Mouse (Mus musculus): ENCODE data around the gene Ubap2l. TPM values are rescaled to one million over a fixed set of nuclear protein-coding genes. Genes with fewer than 3 reads are reported as not detected.
A peak's percentile ranks its signal among the peaks of the same experiment; 100 is the strongest.

The Ubap2l gene
- polyA plus RNA-seq, 1 experiment from 2014 or later: 207 TPM

GRCm38 (mm10) chr3:90051441-90052350 is 732 bp downstream of the Ubap2l start, which contains the start of gene 4933434E20Rik:
Gene 4933434E20Rik, plus strand, starts transcription at chr3:90051636.
- WGBS: 2% methylated on average over 36 of the region's 43 CpGs

GRCm38 (mm10) chr3:90049691-90050090 is 2.7 kb downstream of the Ubap2l start:
- ATAC-seq (ENCODE audit: low read depth) (no peak), DNase-seq (ENCODE audit: low spot score) (no peak)
- 48% methylated on average over 3 of the region's 3 CpGs for WGBS
- peaks cover 30% of the 10 kb centered on the region for H3K36me3 ChIP-seq (ENCODE audit: control insufficient read depth, insufficient read depth, low read length)
- H3K4me3 ChIP-seq (ENCODE audit: low read depth, low read length): no peak overlapping the region
- H3K9me3 ChIP-seq (ENCODE audit: control insufficient read depth, low read length): no peaks in the 10 kb centered on the region
- H3K27ac ChIP-seq (replicated peaks; ENCODE audit: low read depth, low read length): no peak overlapping the region
- H3K4me1 ChIP-seq (ENCODE audit: control insufficient read depth, insufficient read depth, low read length): peaks cover 11% of the 10 kb centered on the region
- H3K9ac ChIP-seq (ENCODE audit: low read depth, low read length): 0 out of 2 replicates have a peak overlapping the region, but pooled peaks have one; percentile 6
- H3K4me2 ChIP-seq (ENCODE audit: low read depth, low read length): no peak overlapping the region
- H3K27me3 ChIP-seq (replicated peaks; ENCODE audit: control insufficient read depth, insufficient read depth, low read length): no peaks in the 10 kb centered on the region

More at GRCm38 (mm10) chr3:90051441-90052350, 732 bp downstream of the Ubap2l start, which contains the start of gene 4933434E20Rik:
- Histone ChIP-seq H3K9ac (ENCODE audit: low read depth, low read length) (peak within 1 kb of the TSS; percentile 98), H3K36me3 (ENCODE audit: control insufficient read depth, insufficient read depth, low read length) (peaks cover 31% of the 10 kb centered on the region), H3K4me3 (ENCODE audit: low read depth, low read length) (peak within 1 kb of the TSS; percentile 79), H3K4me2 (ENCODE audit: low read depth, low read length) (peak within 1 kb of the TSS; percentile 76), H3K9me3 (ENCODE audit: control insufficient read depth, low read length) (no peaks in the 10 kb centered on the region), H3K27me3 (replicated peaks; ENCODE audit: control insufficient read depth, insufficient read depth, low read length) (no peaks in the 10 kb centered on the region), H3K27ac (replicated peaks; ENCODE audit: low read depth, low read length) (peak within 1 kb of the TSS; percentile 96), H3K4me1 (ENCODE audit: control insufficient read depth, insufficient read depth, low read length) (peaks cover 11% of the 10 kb centered on the region)
- peak; percentile 71 for ATAC-seq (ENCODE audit: low read depth)
- DNase-seq (ENCODE audit: low spot score): peak; percentile 67

DNA sequence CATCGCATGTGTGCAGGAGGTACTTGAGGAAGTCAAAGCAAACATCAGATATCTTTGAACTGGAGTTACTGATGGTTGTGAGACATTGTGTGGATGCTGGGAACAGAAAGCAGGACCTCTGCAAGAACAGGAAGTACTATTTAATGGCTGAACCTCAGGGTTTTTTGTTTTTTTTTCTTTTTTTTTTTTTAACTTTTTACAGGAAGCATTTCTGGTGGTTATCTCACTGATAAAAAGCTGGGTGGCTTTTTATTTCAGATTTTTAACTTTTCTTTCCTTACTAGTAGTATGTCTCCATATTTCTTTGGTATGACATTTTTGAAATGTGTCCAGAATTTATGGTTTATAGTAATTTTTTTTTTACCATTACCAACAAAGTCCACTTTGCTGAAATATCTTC is 16.2 kb downstream of the Ubap2l start:
- peaks cover 89% of the 10 kb centered on the region for H3K36me3 ChIP-seq (ENCODE audit: control insufficient read depth, insufficient read depth, low read length)
- H3K4me2 ChIP-seq (ENCODE audit: low read depth, low read length): no peak overlapping the region
- no peaks in the 10 kb centered on the region for H3K27me3 ChIP-seq (replicated peaks; ENCODE audit: control insufficient read depth, insufficient read depth, low read length)
- WGBS: 95% methylated on average over 1 of the region's 1 CpGs
- H3K9ac ChIP-seq (ENCODE audit: low read depth, low read length): no peak overlapping the region
- no peaks in the 10 kb centered on the region for H3K4me1 ChIP-seq (ENCODE audit: control insufficient read depth, insufficient read depth, low read length)
- no peak overlapping the region for H3K4me3 ChIP-seq (ENCODE audit: low read depth, low read length)
- DNase-seq (ENCODE audit: low spot score): no peak
- H3K27ac ChIP-seq (replicated peaks; ENCODE audit: low read depth, low read length): no peak overlapping the region
- no peaks in the 10 kb centered on the region for H3K9me3 ChIP-seq (ENCODE audit: control insufficient read depth, low read length)
- ATAC-seq (ENCODE audit: low read depth): no peak

- ATAC-seq (ENCODE audit: low read depth): no peak
- 100% methylated on average over 2 of the region's 2 CpGs for WGBS
- Histone ChIP-seq H3K4me2 (ENCODE audit: low read depth, low read length) (no peak overlapping the region), H3K9me3 (ENCODE audit: control insufficient read depth, low read length) (no peaks in the 10 kb centered on the region), H3K27me3 (replicated peaks; ENCODE audit: control insufficient read depth, insufficient read depth, low read length) (no peaks in the 10 kb centered on the region), H3K4me3 (ENCODE audit: low read depth, low read length) (no peak overlapping the region), H3K4me1 (ENCODE audit: control insufficient read depth, insufficient read depth, low read length) (no peaks in the 10 kb centered on the region), H3K9ac (ENCODE audit: low read depth, low read length) (no peak overlapping the region), H3K27ac (replicated peaks; ENCODE audit: low read depth, low read length) (no peak overlapping the region), H3K36me3 (ENCODE audit: control insufficient read depth, insufficient read depth, low read length) (peaks cover 89% of the 10 kb centered on the region)
- DNase-seq (ENCODE audit: low spot score): no peak
Measured at GRCm38 (mm10) chr3:90034653-90035052, 17.8 kb downstream of the Ubap2l start.

GRCm38 (mm10) chr3:90016626-90017025 is 35.8 kb downstream of the Ubap2l start:
- DNase-seq (ENCODE audit: low spot score) (no peak), ATAC-seq (ENCODE audit: low read depth) (no peak)
- Histone ChIP-seq H3K4me1 (ENCODE audit: control insufficient read depth, insufficient read depth, low read length) (no peaks in the 10 kb centered on the region), H3K4me3 (ENCODE audit: low read depth, low read length) (no peak overlapping the region), H3K27me3 (replicated peaks; ENCODE audit: control insufficient read depth, insufficient read depth, low read length) (no peaks in the 10 kb centered on the region), H3K36me3 (ENCODE audit: control insufficient read depth, insufficient read depth, low read length) (peaks cover 100% of the 10 kb centered on the region), H3K27ac (replicated peaks; ENCODE audit: low read depth, low read length) (no peak overlapping the region), H3K9me3 (ENCODE audit: control insufficient read depth, low read length) (no peaks in the 10 kb centered on the region), H3K4me2 (ENCODE audit: low read depth, low read length) (no peak overlapping the region), H3K9ac (ENCODE audit: low read depth, low read length) (no peak overlapping the region)
- 94% methylated on average over 4 of the region's 4 CpGs for WGBS

DNA sequence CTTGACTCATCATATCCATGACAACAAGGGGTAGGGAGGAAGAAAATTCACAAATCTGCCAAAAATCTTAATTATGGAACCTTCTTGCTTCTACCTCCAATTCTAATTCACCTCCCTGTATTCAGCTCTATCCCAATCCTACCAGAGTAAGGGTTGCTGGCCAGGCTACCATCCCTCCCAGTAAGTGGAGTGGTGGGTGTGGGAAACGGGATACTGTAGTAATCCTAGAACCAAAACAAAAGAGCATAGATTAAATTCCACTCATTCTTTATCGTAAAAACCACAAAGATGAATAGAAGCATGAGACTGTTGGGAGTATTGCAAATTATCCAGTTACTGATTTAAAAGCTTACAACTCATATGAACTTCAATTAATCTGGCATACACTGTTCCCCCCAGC is 42.1 kb downstream of the Ubap2l start:
- Histone ChIP-seq H3K9me3 (ENCODE audit: control insufficient read depth, low read length) (no peaks in the 10 kb centered on the region), H3K4me1 (ENCODE audit: control insufficient read depth, insufficient read depth, low read length) (no peaks in the 10 kb centered on the region), H3K4me3 (ENCODE audit: low read depth, low read length) (no peak overlapping the region), H3K27ac (replicated peaks; ENCODE audit: low read depth, low read length) (no peak overlapping the region), H3K27me3 (replicated peaks; ENCODE audit: control insufficient read depth, insufficient read depth, low read length) (no peaks in the 10 kb centered on the region), H3K9ac (ENCODE audit: low read depth, low read length) (no peak overlapping the region), H3K4me2 (ENCODE audit: low read depth, low read length) (no peak overlapping the region), H3K36me3 (ENCODE audit: control insufficient read depth, insufficient read depth, low read length) (peaks cover 100% of the 10 kb centered on the region)
- DNase-seq (ENCODE audit: low spot score) (no peak), ATAC-seq (ENCODE audit: low read depth) (no peak)
- WGBS: 68% methylated on average over 2 of the region's 2 CpGs

DNA sequence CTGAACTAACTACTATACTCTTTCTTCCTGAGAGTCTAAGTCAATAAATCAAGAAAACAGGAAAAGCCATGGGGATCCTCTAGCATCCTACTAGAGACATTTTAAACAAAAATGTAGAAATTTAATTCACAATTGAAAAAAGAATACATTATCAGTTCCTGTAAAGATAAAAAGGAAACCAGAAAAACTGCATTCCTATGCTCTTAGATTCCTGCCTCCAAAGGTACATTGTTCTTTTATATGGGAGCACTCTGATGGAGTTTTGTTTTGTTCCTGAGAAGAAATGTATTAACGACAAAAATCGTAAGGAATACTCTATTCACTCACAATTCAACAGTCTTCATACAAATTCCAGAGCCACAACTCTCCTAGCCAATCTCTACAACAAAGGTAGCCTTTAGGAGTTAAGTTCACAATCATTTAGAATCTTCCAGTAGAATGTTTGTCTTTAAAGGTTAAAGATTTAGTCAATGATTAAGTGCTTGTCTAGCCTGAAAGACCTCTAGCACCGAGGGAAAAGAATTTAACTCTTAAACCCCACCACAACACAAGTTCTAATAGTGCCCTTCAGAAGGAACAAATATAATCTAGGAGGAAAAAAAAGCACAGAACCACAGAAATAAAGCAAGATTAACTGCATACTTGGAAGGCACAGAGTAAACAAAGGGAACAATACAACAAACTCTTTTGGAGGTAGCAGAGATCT is 48.2 kb downstream of the Ubap2l start:
- Histone ChIP-seq H3K4me2 (ENCODE audit: low read depth, low read length) (no peak overlapping the region), H3K4me1 (ENCODE audit: control insufficient read depth, insufficient read depth, low read length) (peaks cover 5% of the 10 kb centered on the region; the same call in 1 of the 2 replicates), H3K4me3 (ENCODE audit: low read depth, low read length) (no peak overlapping the region), H3K9me3 (ENCODE audit: control insufficient read depth, low read length) (no peaks in the 10 kb centered on the region), H3K36me3 (ENCODE audit: control insufficient read depth, insufficient read depth, low read length) (peaks cover 93% of the 10 kb centered on the region), H3K9ac (ENCODE audit: low read depth, low read length) (no peak overlapping the region), H3K27me3 (replicated peaks; ENCODE audit: control insufficient read depth, insufficient read depth, low read length) (no peaks in the 10 kb centered on the region), H3K27ac (replicated peaks; ENCODE audit: low read depth, low read length) (0 out of 2 replicates have a peak overlapping the region, but pooled peaks have one; percentile 8)
- ATAC-seq (ENCODE audit: low read depth) (no peak), DNase-seq (ENCODE audit: low spot score) (no peak)
- 70% methylated on average over 3 of the region's 3 CpGs for WGBS

DNA sequence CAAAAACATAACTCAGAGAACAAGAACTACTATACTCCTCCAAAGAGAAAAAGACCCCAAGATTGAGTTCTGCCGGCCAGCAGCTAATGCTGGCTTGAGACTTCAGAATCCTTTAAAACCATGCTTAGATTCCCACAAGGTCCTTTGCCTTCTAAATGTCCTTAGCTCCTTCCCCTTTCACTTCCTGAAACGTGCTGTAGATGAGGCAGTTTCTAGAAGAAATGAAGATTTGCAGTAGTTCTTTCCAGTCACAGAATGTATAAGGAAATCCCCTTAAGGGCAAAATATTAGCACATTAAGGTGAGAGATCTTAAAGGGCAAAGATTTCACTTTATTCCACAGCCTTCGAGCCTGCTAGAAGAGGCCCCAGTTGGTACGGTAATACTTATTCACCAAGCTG is 52.6 kb downstream of the Ubap2l start:
- H3K9ac ChIP-seq (ENCODE audit: low read depth, low read length): peak overlapping the region; percentile 81
- ATAC-seq (ENCODE audit: low read depth) (no peak), DNase-seq (ENCODE audit: low spot score) (no peak)
- peaks cover 14% of the 10 kb centered on the region for H3K4me1 ChIP-seq (ENCODE audit: control insufficient read depth, insufficient read depth, low read length)
- H3K9me3 ChIP-seq (ENCODE audit: control insufficient read depth, low read length): no peaks in the 10 kb centered on the region
- H3K4me3 ChIP-seq (ENCODE audit: low read depth, low read length): 0 out of 2 replicates have a peak overlapping the region, but pooled peaks have one; percentile 81
- H3K27me3 ChIP-seq (replicated peaks; ENCODE audit: control insufficient read depth, insufficient read depth, low read length): no peaks in the 10 kb centered on the region
- peak overlapping the region; percentile 96 for H3K27ac ChIP-seq (replicated peaks; ENCODE audit: low read depth, low read length)
- WGBS: 79% methylated on average over 4 of the region's 4 CpGs
- peaks cover 71% of the 10 kb centered on the region for H3K36me3 ChIP-seq (ENCODE audit: control insufficient read depth, insufficient read depth, low read length)
- H3K4me2 ChIP-seq (ENCODE audit: low read depth, low read length): peak overlapping the region; percentile 74

Measured in embryonic facial prominence, embryonic 14.5 days (tissue).